Mouse (Mus musculus): ENCODE results near the gene Lin7b. TPM values are rescaled to one million over a fixed set of nuclear protein-coding genes. Genes with fewer than 3 reads are reported as not detected.
A peak's percentile ranks its signal among the peaks of the same experiment; 100 is the strongest.

Lin7b gene
- total and polyA plus RNA-seq, 3 experiments, result 1.0 to 3.4 (median 1.6) TPM

DNA sequence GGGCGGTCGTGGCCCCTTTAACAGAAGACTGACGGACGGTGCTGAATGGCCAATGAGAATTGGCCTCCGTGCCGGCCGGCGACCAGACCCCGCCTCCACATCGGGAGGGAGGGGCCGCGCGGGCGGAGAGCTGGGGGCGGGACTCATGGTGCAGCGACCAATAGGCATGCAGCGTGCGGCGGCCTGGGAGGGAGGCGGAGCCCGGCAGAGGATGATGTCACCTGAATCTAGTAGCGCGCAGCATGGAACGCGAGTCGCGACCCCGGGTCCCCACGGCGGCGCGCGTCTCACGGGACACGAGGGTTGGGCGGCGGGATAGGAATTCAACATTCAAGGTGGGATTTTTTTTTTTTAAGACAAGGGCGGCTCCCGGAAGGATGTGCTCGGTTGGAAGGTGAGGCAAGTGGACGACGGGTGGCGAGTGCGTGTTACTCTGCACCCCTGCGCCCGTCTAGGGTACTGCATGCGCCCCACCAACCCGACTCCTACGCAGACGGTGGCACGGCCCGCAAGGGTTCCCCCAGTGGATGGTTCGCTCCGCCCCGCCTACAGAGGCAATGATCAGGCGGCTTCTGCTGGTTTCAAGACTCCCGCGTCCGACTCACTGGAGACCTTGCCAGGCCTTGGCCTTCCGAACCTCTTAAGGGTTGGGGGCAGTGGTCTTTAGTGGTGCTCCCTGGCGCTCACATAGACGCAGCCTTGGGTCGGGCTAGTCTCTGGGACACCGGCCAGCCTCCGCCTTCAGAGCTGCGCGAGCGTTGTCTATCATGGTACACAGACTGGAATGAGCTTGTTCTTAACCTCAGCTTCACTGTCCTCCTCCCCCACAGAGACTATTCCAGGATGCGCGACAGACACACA lies 3.1 kb downstream of the Lin7b start:
- H3K27ac ChIP-seq, result peak overlapping the region; percentile 37
- peaks cover 1% of the 10 kb centered on the region; the same call in 1 of the 2 replicates for H3K4me1 ChIP-seq (ENCODE audit: control insufficient read depth, insufficient read depth, low read length)
- intact Hi-C loops (cut with DNase I), result loop anchor here (10.0 kb wide), 1 partner anchor 62 kb away; no protein-coding TSS in a partner anchor
- under 1% methylated on average over 70 of the region's 70 CpGs for WGBS
- peak; percentile 97 to 99 for DNase-seq
- H3K36me3 ChIP-seq (ENCODE audit: control insufficient read depth, insufficient read depth, low read length), result no peaks in the 10 kb centered on the region
- H3K27me3 ChIP-seq (ENCODE audit: control insufficient read depth, insufficient read depth, low read length), result peaks cover 4% of the 10 kb centered on the region; the same call in 1 of the 2 replicates
- peak overlapping the region; percentile 51 for H3K9ac ChIP-seq (ENCODE audit: low read depth, low read length)
- peak overlapping the region; percentile 66 for H3K4me3 ChIP-seq
- no peak for TF ChIP-seq EP300 (IDR thresholded peaks at IDR 0.05; ENCODE audit: insufficient read depth, low read depth, low read length)
- TF ChIP-seq POLR2A (IDR thresholded peaks at IDR 0.05; ENCODE audit: insufficient read depth, low read depth, low read length), result no peak
- peak; percentile 92 for TF ChIP-seq CTCF (IDR thresholded peaks at IDR 0.05)
- no peaks in the 10 kb centered on the region for H3K79me2 ChIP-seq (replicated peaks; ENCODE audit: control insufficient read depth, insufficient read depth, low read length)

DNA sequence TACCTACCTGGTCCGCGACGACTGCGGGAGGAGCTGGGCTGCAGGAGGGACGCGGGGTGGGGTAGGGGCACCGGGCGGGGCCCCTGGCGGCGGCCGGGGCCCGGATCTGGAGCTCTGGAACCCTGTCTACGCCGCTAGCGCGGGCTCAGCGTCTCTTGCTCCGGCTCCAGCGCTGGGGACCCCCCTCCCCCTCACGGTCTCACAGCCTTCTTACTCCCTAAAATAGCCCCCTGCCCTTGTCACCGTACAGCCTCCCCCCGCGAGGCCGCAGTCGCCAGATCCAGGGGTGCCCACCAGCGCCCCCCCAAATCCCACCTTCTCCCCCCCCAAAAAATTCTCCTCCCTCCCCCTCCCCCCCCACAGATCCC lies 3.7 kb downstream of the Lin7b start, which contains the start of gene Ppfia3:
Gene Ppfia3, minus strand, starts transcription at position 368 of the 368 bp plus-strand sequence.
- intact Hi-C loops (cut with DNase I), result loop anchor here (10.0 kb wide), 1 partner anchor 62 kb away; no protein-coding TSS in a partner anchor

DNA sequence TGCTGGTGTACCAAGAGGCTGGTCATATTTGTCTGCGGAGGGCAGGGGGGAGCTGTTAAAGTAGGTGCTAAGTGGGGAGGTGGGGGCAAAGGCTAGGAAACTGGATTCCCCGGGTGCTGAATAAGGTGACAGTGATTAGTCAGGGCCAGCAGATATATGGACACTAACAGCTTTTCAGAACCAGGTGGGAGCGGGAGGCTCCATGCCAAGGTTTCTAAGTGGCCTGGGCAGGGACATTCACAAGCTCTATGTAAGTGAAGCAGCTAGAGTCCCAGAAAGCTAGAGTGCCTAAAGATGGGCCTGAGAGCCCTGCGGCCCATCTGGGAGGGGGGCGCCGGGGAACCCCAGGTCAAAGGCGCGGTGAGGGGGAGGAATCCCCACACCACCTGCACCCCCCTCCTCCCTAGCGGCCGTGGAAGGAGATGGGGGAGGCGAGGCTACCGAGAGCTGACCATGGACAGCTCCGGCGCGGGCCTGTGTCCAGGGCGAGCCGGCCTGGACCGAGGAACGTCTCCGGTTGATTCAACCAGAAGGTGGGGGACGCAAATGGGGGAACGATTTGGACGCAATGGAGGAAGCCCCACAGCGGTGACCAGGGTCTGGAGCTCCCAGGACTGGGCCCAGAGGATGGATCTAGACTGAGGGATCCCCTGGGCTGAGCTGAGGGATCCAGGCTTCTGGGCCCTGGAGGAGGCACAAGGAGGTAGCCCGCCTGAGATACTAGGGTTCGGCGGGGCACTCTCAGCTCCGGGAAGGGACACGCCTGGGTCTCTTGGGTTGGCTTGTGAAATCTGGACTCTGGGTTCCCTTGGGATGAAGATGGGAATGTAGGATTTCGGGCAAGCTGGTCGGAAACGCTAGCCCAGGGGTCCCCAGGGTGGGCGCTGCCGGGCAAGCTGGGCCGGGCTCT lies 4.4 kb downstream of the Lin7b start:
- H3K9ac ChIP-seq (ENCODE audit: low read depth, low read length), result peak overlapping the region; percentile 27; the same call in 1 of the 2 replicates
- intact Hi-C loops (cut with DNase I), result loop anchor here (10.0 kb wide), 1 partner anchor 61 kb away; no protein-coding TSS in a partner anchor
- no peaks in the 10 kb centered on the region for H3K36me3 ChIP-seq (ENCODE audit: control insufficient read depth, insufficient read depth, low read length)
- H3K27ac ChIP-seq, result no peak overlapping the region
- peaks cover 5% of the 10 kb centered on the region; the same call in 1 of the 2 replicates for H3K27me3 ChIP-seq (ENCODE audit: control insufficient read depth, insufficient read depth, low read length)
- 4% methylated on average over 35 of the region's 35 CpGs for WGBS
- H3K4me1 ChIP-seq (ENCODE audit: control insufficient read depth, insufficient read depth, low read length), result peaks cover 1% of the 10 kb centered on the region; the same call in 1 of the 2 replicates
- H3K79me2 ChIP-seq (replicated peaks; ENCODE audit: control insufficient read depth, insufficient read depth, low read length), result no peaks in the 10 kb centered on the region
- TF ChIP-seq POLR2A (IDR thresholded peaks at IDR 0.05; ENCODE audit: insufficient read depth, low read depth, low read length) (no peak), EP300 (IDR thresholded peaks at IDR 0.05; ENCODE audit: insufficient read depth, low read depth, low read length) (no peak), CTCF (IDR thresholded peaks at IDR 0.05) (peak; percentile 35)
- H3K4me3 ChIP-seq, result peak overlapping the region; percentile 66
- DNase-seq, result peak; percentile 53 to 71

More for the DNA sequence above, 3.7 kb downstream of the Lin7b start, which contains the start of gene Ppfia3:
- peak within 1 kb of the TSS; percentile 37 for H3K27ac ChIP-seq
- peaks cover 1% of the 10 kb centered on the region; the same call in 1 of the 2 replicates for H3K4me1 ChIP-seq (ENCODE audit: control insufficient read depth, insufficient read depth, low read length)
- 3% methylated on average over 25 of the region's 26 CpGs for WGBS
- H3K27me3 ChIP-seq (ENCODE audit: control insufficient read depth, insufficient read depth, low read length), result peaks cover 4% of the 10 kb centered on the region; the same call in 1 of the 2 replicates
- TF ChIP-seq POLR2A (IDR thresholded peaks at IDR 0.05; ENCODE audit: insufficient read depth, low read depth, low read length), result no peak
- TF ChIP-seq CTCF (IDR thresholded peaks at IDR 0.05), result no peak
- TF ChIP-seq EP300 (IDR thresholded peaks at IDR 0.05; ENCODE audit: insufficient read depth, low read depth, low read length), result no peak
- no peaks in the 10 kb centered on the region for H3K36me3 ChIP-seq (ENCODE audit: control insufficient read depth, insufficient read depth, low read length)
- no peaks in the 10 kb centered on the region for H3K79me2 ChIP-seq (replicated peaks; ENCODE audit: control insufficient read depth, insufficient read depth, low read length)
- peak within 1 kb of the TSS; percentile 51 for H3K9ac ChIP-seq (ENCODE audit: low read depth, low read length)
- H3K4me3 ChIP-seq, result peak within 1 kb of the TSS; percentile 66
- DNase-seq, result peak in 1 of 2 experiments; percentile 35

DNA sequence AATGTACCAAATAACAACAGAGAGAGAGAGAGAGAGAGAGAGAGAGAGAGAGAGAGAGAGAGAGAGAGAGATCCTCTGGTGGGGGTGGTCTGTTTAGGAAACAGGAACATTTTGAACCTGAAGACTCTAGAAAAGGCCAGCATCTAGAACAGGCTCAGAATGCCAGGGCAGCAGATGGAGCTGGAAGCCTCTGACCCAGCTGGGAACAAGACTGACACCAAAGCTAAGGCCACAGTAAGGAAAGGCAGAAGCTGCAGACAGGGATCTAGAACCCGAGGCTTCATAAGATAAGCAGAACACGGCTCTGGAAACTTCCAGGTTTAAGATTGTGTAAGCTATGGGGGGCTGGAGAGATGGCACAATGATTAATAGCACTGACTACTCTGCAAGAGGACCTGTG lies 6.4 kb downstream of the Lin7b start:
- Histone ChIP-seq H3K27ac (no peak overlapping the region), H3K79me2 (replicated peaks; ENCODE audit: control insufficient read depth, insufficient read depth, low read length) (no peaks in the 10 kb centered on the region), H3K4me1 (ENCODE audit: control insufficient read depth, insufficient read depth, low read length) (no peaks in the 10 kb centered on the region), H3K36me3 (ENCODE audit: control insufficient read depth, insufficient read depth, low read length) (no peaks in the 10 kb centered on the region), H3K9ac (ENCODE audit: low read depth, low read length) (no peak overlapping the region), H3K27me3 (ENCODE audit: control insufficient read depth, insufficient read depth, low read length) (peaks cover 5% of the 10 kb centered on the region; the same call in 1 of the 2 replicates), H3K4me3 (no peak overlapping the region)
- 55% methylated on average over 2 of the region's 2 CpGs for WGBS
- DNase-seq, result no peak
- no peak for TF ChIP-seq CTCF (IDR thresholded peaks at IDR 0.05)
- TF ChIP-seq POLR2A (IDR thresholded peaks at IDR 0.05; ENCODE audit: insufficient read depth, low read depth, low read length), result no peak
- TF ChIP-seq EP300 (IDR thresholded peaks at IDR 0.05; ENCODE audit: insufficient read depth, low read depth, low read length), result no peak
- intact Hi-C loops (cut with DNase I), result loop anchor here (10.0 kb wide), 1 partner anchor 59 kb away; no protein-coding TSS in a partner anchor

DNA sequence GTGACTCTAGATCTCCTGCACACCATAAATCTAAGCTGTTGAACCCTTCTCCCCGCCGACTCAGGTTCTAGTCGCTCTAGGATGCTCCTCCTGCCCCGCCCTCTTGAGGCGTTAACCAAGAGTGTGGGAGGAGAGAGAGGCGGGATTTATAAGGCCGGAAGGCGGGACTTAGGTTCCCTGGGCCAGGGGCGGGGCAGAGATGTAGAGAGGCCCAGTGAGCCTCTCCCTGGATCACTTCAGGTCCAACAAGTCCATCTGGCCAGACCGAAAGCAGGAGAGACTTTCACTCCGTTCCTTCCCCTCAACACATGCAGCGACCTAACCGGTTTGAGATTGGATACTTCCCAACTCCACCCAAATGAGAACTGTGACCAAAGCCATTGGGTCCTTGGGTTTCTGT lies 7.6 kb downstream of the Lin7b start:
- intact Hi-C loops (cut with DNase I), result loop anchor here (10.0 kb wide), 1 partner anchor 58 kb away; no protein-coding TSS in a partner anchor
- DNase-seq, result no peak
- H3K4me3 ChIP-seq, result no peak overlapping the region
- no peaks in the 10 kb centered on the region for H3K4me1 ChIP-seq (ENCODE audit: control insufficient read depth, insufficient read depth, low read length)
- no peaks in the 10 kb centered on the region for H3K36me3 ChIP-seq (ENCODE audit: control insufficient read depth, insufficient read depth, low read length)
- peaks cover 5% of the 10 kb centered on the region; the same call in 1 of the 2 replicates for H3K27me3 ChIP-seq (ENCODE audit: control insufficient read depth, insufficient read depth, low read length)
- no peak for TF ChIP-seq POLR2A (IDR thresholded peaks at IDR 0.05; ENCODE audit: insufficient read depth, low read depth, low read length)
- no peak for TF ChIP-seq CTCF (IDR thresholded peaks at IDR 0.05)
- TF ChIP-seq EP300 (IDR thresholded peaks at IDR 0.05; ENCODE audit: insufficient read depth, low read depth, low read length), result no peak
- no peaks in the 10 kb centered on the region for H3K79me2 ChIP-seq (replicated peaks; ENCODE audit: control insufficient read depth, insufficient read depth, low read length)
- H3K9ac ChIP-seq (ENCODE audit: low read depth, low read length), result no peak overlapping the region
- WGBS, result 8% methylated on average over 13 of the region's 13 CpGs
- no peak overlapping the region for H3K27ac ChIP-seq

All from heart, adult 2 months (tissue).